Mouse (Mus musculus) heart, postnatal 0 days (tissue): ENCODE measurements around the gene Fsd1.
"Not testable (repeated sequence)": the region's sequence is repeated elsewhere in the genome, so short reads cannot be mapped to it uniquely, and the experiment has no call there.

Experiments used
- CTCF ChIP-seq: IDR thresholded peaks from 2 replicates; pipeline ENCODE4 v1.5.1; 2016; ENCODE audit warnings: antibody characterized with exemption, control low read depth, low read depth
- EP300 ChIP-seq: IDR thresholded peaks from 2 replicates; pipeline ENCODE4 v1.6.1; 2016; ENCODE audit warnings: antibody characterized with exemption, low read depth

GRCm38 (mm10) chr17:55944387-55944865 lies 41.9 kb upstream of the Fsd1 start:
- not testable (repeated sequence) for TF ChIP-seq CTCF
- TF ChIP-seq EP300 = 0 out of 2 replicates have a peak, but pooled peaks have one; percentile 15
